Mouse (Mus musculus) brain, embryonic 14.5 days (tissue): ENCODE data around the gene Apoc4. TPM values are rescaled to one million over a fixed set of nuclear protein-coding genes. Genes with fewer than 3 reads are reported as not detected.
"Not testable (repeated sequence)": the region's sequence is repeated elsewhere in the genome, so short reads cannot be mapped to it uniquely, and the experiment has no call there.

ENCODE experiments used
- DNase-seq: peaks from one replicate; pipeline ENCODE4 v3.0.0-alpha.2; 2011; ENCODE audit warnings: low read depth
- CTCF ChIP-seq: fragments of 200-500 bp; IDR thresholded peaks from 2 replicates; pipeline ENCODE4 v1.5.1; 2012; ENCODE audit warnings: inconsistent platforms, mild to moderate bottlenecking, moderate library complexity, borderline replicate concordance; ENCODE audit not compliant: insufficient read depth, insufficient read length; ENCODE audit errors: extremely low read depth
- POLR2A ChIP-seq: fragments of 200-500 bp; IDR thresholded peaks from 2 replicates; pipeline ENCODE4 v1.6.1; 2012; ENCODE audit warnings: mild to moderate bottlenecking, inconsistent platforms, borderline replicate concordance; ENCODE audit not compliant: poor library complexity, insufficient read depth, insufficient read length, severe bottlenecking; ENCODE audit errors: extremely low read depth
- polyA plus RNA-seq: library from polyadenylated mRNA; depleted of rRNA; stranded (reverse); fragments of >200 nt; gene quantifications from 2 replicates; pipeline ENCODE4 v1.2.3, GENCODE M21; 2012

Gene Apoc4
- polyA plus RNA-seq, 1 experiment: not detected

DNA sequence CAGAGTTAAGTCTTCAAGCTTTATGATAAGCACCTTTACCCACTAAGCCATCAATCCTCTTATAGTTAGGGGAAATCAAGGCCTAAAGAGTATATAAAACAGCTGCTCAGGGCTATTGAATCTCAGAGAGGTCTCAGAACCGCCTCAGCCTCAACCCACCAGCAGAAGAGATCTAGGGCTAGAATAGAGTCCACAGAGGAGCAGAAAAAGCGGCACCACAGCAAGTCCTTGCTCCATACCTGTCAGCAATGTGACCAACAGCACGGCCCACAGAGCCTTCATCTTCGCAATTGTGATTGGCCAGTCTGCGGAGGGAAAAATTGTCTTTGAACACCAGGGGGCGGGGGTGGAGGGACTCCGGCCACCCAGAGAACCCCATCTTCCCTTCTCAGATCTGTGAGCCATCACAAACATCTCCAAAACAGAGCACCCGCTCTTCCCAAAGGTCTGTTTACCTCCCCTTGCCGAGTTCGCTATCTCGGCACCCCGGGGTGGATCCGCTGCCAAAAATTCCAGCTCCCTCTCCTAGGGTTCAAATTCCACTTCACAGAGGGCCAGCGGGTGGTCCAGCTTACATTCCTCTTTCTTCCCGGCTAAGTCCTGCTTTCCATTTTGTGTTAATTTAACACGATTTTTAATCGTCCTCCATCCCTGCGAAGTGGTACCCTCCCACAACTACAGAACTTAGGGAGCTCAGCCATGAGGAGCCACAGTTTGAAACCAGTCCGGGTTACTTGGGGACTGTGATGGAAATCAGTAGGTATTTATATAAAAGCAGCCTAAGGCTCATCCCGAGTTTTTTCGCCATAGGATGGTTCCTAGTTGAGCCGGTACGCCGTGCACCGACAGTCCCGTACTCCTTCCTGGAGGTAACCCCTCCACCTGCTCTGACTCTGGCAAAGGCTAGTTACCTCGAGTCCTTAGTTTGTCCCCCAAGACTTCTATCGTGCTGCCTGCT, 16.9 kb upstream of the Apoc4 start:
- TF ChIP-seq CTCF (peak; percentile 35; the same call in 1 of the 2 replicates), POLR2A (no peak)
- DNase-seq: peak; percentile 32

- no peak for DNase-seq
- TF ChIP-seq POLR2A: no peak
- TF ChIP-seq CTCF: no peak
Measured at GRCm38 (mm10) chr7:19696336-19696873, 15.1 kb upstream of the Apoc4 start.

DNA sequence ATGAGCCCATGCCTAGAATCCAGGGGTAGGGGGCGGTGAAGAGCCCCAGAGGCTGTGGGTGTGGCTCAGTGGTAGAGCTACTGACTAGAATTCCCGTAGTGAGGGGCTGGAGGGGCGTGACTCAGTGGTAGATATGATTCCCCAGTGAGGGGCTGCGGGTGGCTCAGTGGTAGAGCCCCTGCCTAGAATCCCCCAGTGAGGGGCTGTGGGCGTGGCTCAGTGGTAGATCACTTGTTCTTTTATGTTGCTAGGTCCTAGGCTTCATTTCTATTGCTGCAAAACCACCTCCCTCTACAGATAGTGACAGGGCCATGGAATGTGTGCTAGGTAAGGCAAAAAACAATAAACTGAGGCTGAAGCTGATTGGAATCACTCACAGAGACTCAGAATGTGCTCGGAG, 14.6 kb upstream of the Apoc4 start:
- no peak for DNase-seq
- no peak for TF ChIP-seq POLR2A

DNA sequence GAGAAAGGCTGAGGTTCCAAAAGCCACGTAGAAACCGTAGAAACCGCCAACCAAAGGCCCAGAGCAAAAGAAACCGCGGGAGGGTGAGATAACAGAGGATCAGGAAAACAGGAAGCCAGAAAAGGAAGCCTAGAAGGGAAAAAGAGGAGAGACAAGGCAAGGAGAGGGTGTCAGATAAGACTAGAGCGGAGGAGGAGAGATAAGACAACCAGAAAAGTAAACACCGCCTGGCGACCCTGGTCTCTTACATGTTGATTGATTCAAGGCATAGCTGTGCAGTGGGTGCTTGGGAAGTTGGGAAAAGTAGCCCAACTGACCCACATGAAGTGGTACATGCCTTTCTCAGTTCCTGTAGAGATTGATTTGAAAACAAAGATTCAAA, 13.9 kb upstream of the Apoc4 start:
- DNase-seq: no peak
- TF ChIP-seq CTCF (no peak), POLR2A (no peak)

GRCm38 (mm10) chr7:19694336-19695212, 13.3 kb upstream of the Apoc4 start:
- no peak for DNase-seq
- TF ChIP-seq POLR2A (no peak), CTCF (no peak)

DNA sequence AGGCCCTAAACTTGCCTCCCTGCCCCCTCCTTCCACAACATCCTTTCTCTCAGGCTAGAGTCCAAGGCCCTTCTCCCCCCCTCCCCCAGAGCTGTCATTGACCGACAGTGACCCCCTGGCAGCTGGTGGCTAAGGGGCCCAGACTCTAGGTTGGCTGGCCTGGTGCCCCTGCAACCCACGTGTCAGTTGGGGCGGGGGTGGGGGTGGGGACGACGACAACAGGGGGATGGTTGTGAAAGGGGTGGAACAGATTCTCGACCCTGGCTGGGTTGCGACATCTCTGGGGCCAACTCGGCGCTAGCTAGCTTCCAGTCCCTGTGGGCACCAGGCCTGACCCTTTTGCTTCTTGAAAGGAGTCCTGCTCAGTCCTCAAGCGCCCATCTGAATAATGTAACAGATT, 12.1 kb upstream of the Apoc4 start:
- TF ChIP-seq POLR2A: no peak
- no peak for TF ChIP-seq CTCF
- peak; percentile 27 for DNase-seq

DNA sequence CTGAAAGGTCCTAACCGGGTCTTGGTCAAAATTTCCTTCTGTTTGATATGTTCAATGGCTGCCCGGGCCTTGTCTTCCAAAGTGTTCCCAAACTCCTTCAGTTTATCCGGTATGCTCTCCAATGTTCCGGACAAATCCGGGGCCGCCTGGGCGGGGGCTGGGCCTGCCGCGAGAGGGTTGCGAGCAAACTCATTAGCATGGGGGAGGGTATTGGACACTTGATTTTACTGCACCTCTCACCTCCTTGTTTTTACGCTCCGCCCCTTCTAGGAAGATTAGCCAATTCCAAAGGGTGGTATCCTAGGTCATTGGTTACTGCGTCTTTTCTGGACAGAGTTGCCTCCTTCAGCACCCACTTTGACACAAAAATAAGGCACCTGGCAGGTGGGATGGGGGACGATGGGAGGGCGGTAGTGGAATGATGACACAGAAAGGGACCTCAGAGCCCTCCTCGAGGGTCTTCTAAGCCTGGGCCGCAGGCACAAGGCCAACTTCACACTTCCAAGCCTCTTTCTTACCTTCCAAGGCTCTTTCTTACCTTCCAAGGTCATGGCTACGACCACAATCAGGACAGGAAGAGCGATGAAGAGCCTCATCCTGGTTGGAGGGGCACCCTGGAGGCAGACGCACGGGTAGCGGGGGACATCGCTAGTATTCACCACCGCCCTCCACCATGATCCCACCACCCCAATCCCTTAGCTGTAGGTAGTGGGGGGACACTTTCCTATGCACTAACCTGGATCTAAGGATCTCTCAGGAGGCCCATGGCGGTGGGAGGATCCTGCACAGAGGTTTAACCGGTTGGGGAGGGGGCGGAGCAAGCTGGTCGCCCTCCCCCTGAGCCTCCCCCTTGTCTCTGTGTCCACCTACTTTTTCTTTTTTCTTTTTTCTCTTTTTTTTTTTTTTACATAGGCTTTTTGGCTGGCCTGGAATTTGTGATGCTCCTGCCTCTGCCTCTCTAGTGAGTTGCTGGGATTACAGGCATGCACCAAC, 10.9 kb upstream of the Apoc4 start, which contains the start of gene Apoc1:
Gene Apoc1, minus strand, starts transcription at position 788 of the 993 bp plus-strand sequence.
- no peak for DNase-seq
- TF ChIP-seq POLR2A (no peak), CTCF (no peak)

- TF ChIP-seq CTCF (no peak), POLR2A (no peak)
- DNase-seq: no peak
Measured at GRCm38 (mm10) chr7:19691434-19691833, 10.2 kb upstream of the Apoc4 start.

- DNase-seq: no peak
- no peak for TF ChIP-seq POLR2A
- TF ChIP-seq CTCF: no peak
Measured at GRCm38 (mm10) chr7:19690845-19691244, 9.6 kb upstream of the Apoc4 start.

DNA sequence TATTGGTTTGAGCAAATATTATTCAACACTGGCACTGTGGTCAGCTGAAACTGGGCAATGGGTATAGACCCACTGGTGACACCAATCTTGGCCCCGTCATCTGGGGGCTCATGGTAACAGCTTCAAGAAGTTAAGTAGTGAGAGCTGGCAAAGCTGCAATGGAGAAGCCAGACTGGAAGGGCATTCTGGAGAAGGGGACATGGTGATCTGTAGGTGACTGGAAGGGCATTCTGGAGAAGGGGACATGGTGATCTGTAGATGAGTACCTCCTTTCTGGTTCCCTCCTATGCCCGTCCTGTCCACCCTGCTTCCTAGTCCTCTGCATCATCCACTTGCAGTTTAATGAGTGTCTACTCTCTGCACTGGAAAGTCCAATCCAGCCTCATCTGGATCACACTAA, 7.3 kb upstream of the Apoc4 start:
- DNase-seq: no peak
- TF ChIP-seq CTCF: no peak
- TF ChIP-seq POLR2A: no peak

DNA sequence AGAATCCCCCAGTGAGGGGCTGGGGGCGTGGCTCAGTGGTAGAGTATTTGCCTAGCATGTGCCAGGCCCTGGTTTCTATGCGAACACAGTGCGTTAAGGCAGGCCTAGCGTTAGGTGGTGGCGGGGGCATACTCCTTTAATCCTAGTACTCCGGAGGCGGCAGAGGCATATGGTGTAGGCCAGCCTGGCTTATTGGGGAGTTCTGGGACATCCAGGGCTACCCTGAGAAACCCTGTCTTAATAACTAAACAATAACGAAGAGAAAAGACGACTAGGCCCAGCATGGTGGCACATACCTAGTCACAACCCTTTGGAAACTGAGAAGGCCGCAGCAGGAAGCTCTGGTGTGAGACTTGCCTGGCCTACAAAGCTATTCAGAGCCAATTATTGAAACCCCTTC, 6.8 kb upstream of the Apoc4 start:
- DNase-seq: no peak
- TF ChIP-seq POLR2A: no peak
- no peak for TF ChIP-seq CTCF

- DNase-seq: not testable (repeated sequence)
Measured at GRCm38 (mm10) chr7:19686927-19687583, 5.8 kb upstream of the Apoc4 start.
